9 mouse cellular contexts compared by ENCODE assay signal in genomic region chr2:52959291-52959621, GRCm38 (mm10).
DNase-seq lines count a peak whose midpoint lies in the region; ATAC-seq lines count a peak whose summit lies in the region.
"Had no signal": no experiment of that assay in that cellular context is flagged by ENCODE, and none has a peak within 500 bp of the region (broad histone marks: within the 10 kb centered on the region; RNA-seq: fewer than 3 reads in every experiment).

No protein-coding gene starts in this region.

- no peaks in the 10 kb centered on the region for H3K36me3 ChIP-seq in heart, embryonic 12.5 days
- H3K36me3 ChIP-seq in embryonic facial prominence, embryonic 10.5 days (replicated peaks) = no peaks in the 10 kb centered on the region
- no peaks in the 10 kb centered on the region for H3K36me3 ChIP-seq in hindbrain, embryonic 16.5 days (ENCODE audit: control insufficient read depth, insufficient read depth, low read length)
- no peaks in the 10 kb centered on the region for H3K36me3 ChIP-seq in midbrain, embryonic 16.5 days (ENCODE audit: control insufficient read depth, insufficient read depth, low read length)

- H3K4me1 ChIP-seq in heart, embryonic 12.5 days (replicated peaks) = peaks cover 34% of the 10 kb centered on the region
- H3K4me1 ChIP-seq in embryonic facial prominence, embryonic 10.5 days = peaks cover 63% of the 10 kb centered on the region
- peaks cover 24% of the 10 kb centered on the region for H3K4me1 ChIP-seq in hindbrain, embryonic 16.5 days (ENCODE audit: control insufficient read depth, insufficient read depth, low read depth, low read length)
- H3K4me1 ChIP-seq in midbrain, embryonic 16.5 days (ENCODE audit: control insufficient read depth, insufficient read depth, low read length) = peaks cover 31% of the 10 kb centered on the region

- intact Hi-C loops in heart, postnatal 14 days (cut with DNase I) = no loop called here

- H3K9me3 ChIP-seq in heart, embryonic 12.5 days (replicated peaks) = 0 out of 2 replicates have a peak, but pooled peaks cover 4% of the 10 kb centered on the region
- H3K9me3 ChIP-seq in embryonic facial prominence, embryonic 10.5 days = no peaks in the 10 kb centered on the region
- H3K9me3 ChIP-seq in hindbrain, embryonic 16.5 days (ENCODE audit: control insufficient read depth, low read length) = no peaks in the 10 kb centered on the region
- H3K9me3 ChIP-seq in midbrain, embryonic 16.5 days (replicated peaks; ENCODE audit: control insufficient read depth, low read length, poor library complexity, severe bottlenecking) = no peaks in the 10 kb centered on the region

- no peak for ATAC-seq in heart, embryonic 12.5 days (ENCODE audit: insufficient number of reproducible peaks, low FRiP score)
- ATAC-seq in hindbrain, embryonic 16.5 days = no peak
- no peak for ATAC-seq in midbrain, embryonic 16.5 days
- ATAC-seq in megakaryocyte-erythroid progenitor cell, adult 5-6 weeks (replicated peaks; ENCODE audit: low FRiP score, low TSS enrichment, poor library complexity, severe bottlenecking) = no peak

- no peak for DNase-seq in heart, postnatal 14 days
- DNase-seq in embryonic facial prominence, embryonic 10.5 days (ENCODE audit: low spot score) = no peak
- DNase-seq in frontal cortex, postnatal 14 days (ENCODE audit: low spot score in 2 of 2) = no peak
- no peak for DNase-seq in adrenal gland, adult 8-10 months

- peak overlapping the region; percentile 66 for H3K4me2 ChIP-seq in heart, embryonic 12.5 days
- peak overlapping the region; percentile 46 for H3K4me2 ChIP-seq in hindbrain, embryonic 16.5 days (ENCODE audit: low read length)
- peak overlapping the region; percentile 50 for H3K4me2 ChIP-seq in midbrain, embryonic 16.5 days (ENCODE audit: low read length)

- H3K4me3 ChIP-seq in heart, embryonic 12.5 days = peak overlapping the region; percentile 29
- peak overlapping the region; percentile 22; the same call in 1 of the 2 replicates for H3K4me3 ChIP-seq in embryonic facial prominence, embryonic 10.5 days
- no peak overlapping the region for H3K4me3 ChIP-seq in hindbrain, embryonic 16.5 days (ENCODE audit: low read length)
- no peak overlapping the region; the same call in 1 of the 2 replicates for H3K4me3 ChIP-seq in midbrain, embryonic 16.5 days (ENCODE audit: low read depth, low read length)

- H3K27me3 ChIP-seq in heart, embryonic 12.5 days (replicated peaks) = no peaks in the 10 kb centered on the region
- no peaks in the 10 kb centered on the region for H3K27me3 ChIP-seq in embryonic facial prominence, embryonic 10.5 days (replicated peaks; ENCODE audit: low read depth, poor library complexity, severe bottlenecking)
- H3K27me3 ChIP-seq in hindbrain, embryonic 16.5 days (replicated peaks; ENCODE audit: control insufficient read depth, insufficient read depth, low read length) = no peaks in the 10 kb centered on the region
- no peaks in the 10 kb centered on the region for H3K27me3 ChIP-seq in midbrain, embryonic 16.5 days (ENCODE audit: control insufficient read depth, insufficient read depth, low read depth, low read length)

- H3K9ac ChIP-seq in heart, embryonic 12.5 days = no peak overlapping the region
- peak overlapping the region; percentile 39; the same call in 1 of the 2 replicates for H3K9ac ChIP-seq in hindbrain, embryonic 16.5 days (ENCODE audit: low read depth, low read length)
- peak overlapping the region; percentile 49 for H3K9ac ChIP-seq in midbrain, embryonic 16.5 days (ENCODE audit: low read depth, low read length)
- H3K9ac ChIP-seq: liver, embryonic 14.5 days had no signal

- H3K27ac ChIP-seq in heart, embryonic 12.5 days (ENCODE audit: poor library complexity, severe bottlenecking) = no peak overlapping the region
- peak overlapping the region; percentile 69 for H3K27ac ChIP-seq in embryonic facial prominence, embryonic 10.5 days (replicated peaks)
- H3K27ac ChIP-seq in hindbrain, embryonic 16.5 days (ENCODE audit: low read depth, low read length) = peak overlapping the region; percentile 66
- no peak overlapping the region; the same call in 1 of the 2 replicates for H3K27ac ChIP-seq in midbrain, embryonic 16.5 days (ENCODE audit: low read length)
- H3K27ac ChIP-seq: liver, embryonic 14.5 days had no signal

Comparison
In these comparisons a context has a peak if more than half of its experiments do, and no peak if none do; other contexts are left out.
1. H3K27ac ChIP-seq: peak in embryonic facial prominence, embryonic 10.5 days (single experiment) and hindbrain, embryonic 16.5 days (single experiment); none in heart, embryonic 12.5 days (single experiment) and midbrain, embryonic 16.5 days (single experiment).
2. H3K4me3 ChIP-seq: peak in heart, embryonic 12.5 days (single experiment) and embryonic facial prominence, embryonic 10.5 days (single experiment); none in hindbrain, embryonic 16.5 days (single experiment) and midbrain, embryonic 16.5 days (single experiment).
3. Peak in every context shown above with its lines, with median percentiles within 50 percentile points of each other: H3K4me2 ChIP-seq.